Comparison of ENCODE assay signal across 9 mouse cellular contexts in genomic region chr14:75375006-75375598, GRCm38 (mm10).
A peak's percentile ranks its signal among the peaks of the same experiment; 100 is the strongest.
DNase-seq lines count a peak whose midpoint lies in the region; ATAC-seq lines count a peak whose summit lies in the region.
"Had no signal": no experiment of that assay in that cellular context is flagged by ENCODE, and none has a peak within 500 bp of the region (broad histone marks: within the 10 kb centered on the region; RNA-seq: fewer than 3 reads in every experiment).

No protein-coding gene starts in this region.

- no peak overlapping the region for H3K4me2 ChIP-seq in neural tube, embryonic 15.5 days

- H3K4me3 ChIP-seq in neural tube, embryonic 15.5 days (replicated peaks), result no peak overlapping the region

- no peak overlapping the region for H3K9ac ChIP-seq in neural tube, embryonic 15.5 days (replicated peaks)

- H3K36me3 ChIP-seq in neural tube, embryonic 15.5 days, result no peaks in the 10 kb centered on the region

- H3K27me3 ChIP-seq in neural tube, embryonic 15.5 days (replicated peaks), result no peaks in the 10 kb centered on the region

- peak; percentile 27 for DNase-seq in adrenal gland, postnatal 10 days
- no peak for DNase-seq in adrenal gland, postnatal 25 days
- DNase-seq in neural tube, embryonic 10.5 days (ENCODE audit: extremely low spot score, low spot score), result no peak
- peak; percentile 19 to 52 for DNase-seq in layer of hippocampus, postnatal 14 days (ENCODE audit: low spot score in 2 of 2)
- peak; percentile 12 to 39 for DNase-seq in right cerebral cortex, postnatal 36 days (ENCODE audit: low spot score in 2 of 2)
- DNase-seq in urinary bladder, adult 2 months (ENCODE audit: low spot score), result no peak
- DNase-seq: gastrocnemius, postnatal 36 days had no signal

- 0 out of 2 replicates have a peak, but pooled peaks cover 6% of the 10 kb centered on the region for H3K4me1 ChIP-seq in neural tube, embryonic 15.5 days

- 0 out of 2 replicates have a peak overlapping the region, but pooled peaks have one; percentile 18 for H3K27ac ChIP-seq in neural tube, embryonic 15.5 days (replicated peaks)

- H3K9me3 ChIP-seq in neural tube, embryonic 15.5 days (replicated peaks), result no peaks in the 10 kb centered on the region

- 60% methylated on average over 11 of the region's 11 CpGs for WGBS in neural tube, embryonic 15.5 days

- ATAC-seq in neural tube, embryonic 15.5 days (ENCODE audit: low FRiP score), result no peak; the same call in 1 of the 2 replicates
- ATAC-seq in granulocyte monocyte progenitor cell, adult 5-6 weeks (replicated peaks; ENCODE audit: poor library complexity, severe bottlenecking), result no peak

Comparison
In these comparisons a context has a peak if more than half of its experiments do, and no peak if none do; other contexts are left out.
1. DNase-seq: peak in adrenal gland, postnatal 10 days (single experiment), layer of hippocampus, postnatal 14 days (2 of 2) and right cerebral cortex, postnatal 36 days (2 of 2); none in adrenal gland, postnatal 25 days (single experiment), neural tube, embryonic 10.5 days (single experiment) and urinary bladder, adult 2 months (single experiment).